Mouse (Mus musculus) cortical plate, adult 2 months (tissue): ENCODE results near the gene Gm17332.

Source experiments
- CTCF ChIP-seq: fragments of 200-500 bp; IDR thresholded peaks from 2 replicates; pipeline ENCODE4 v1.5.1; 2011; ENCODE audit warnings: mild to moderate bottlenecking, control low read depth, low read length; ENCODE audit not compliant: insufficient read depth; ENCODE audit errors: extremely low read depth
- POLR2A ChIP-seq: fragments of 200-500 bp; IDR thresholded peaks from 2 replicates; pipeline ENCODE4 v1.6.1; 2011; ENCODE audit warnings: mild to moderate bottlenecking, low read length, control low read depth; ENCODE audit not compliant: insufficient read depth; ENCODE audit errors: extremely low read depth

DNA sequence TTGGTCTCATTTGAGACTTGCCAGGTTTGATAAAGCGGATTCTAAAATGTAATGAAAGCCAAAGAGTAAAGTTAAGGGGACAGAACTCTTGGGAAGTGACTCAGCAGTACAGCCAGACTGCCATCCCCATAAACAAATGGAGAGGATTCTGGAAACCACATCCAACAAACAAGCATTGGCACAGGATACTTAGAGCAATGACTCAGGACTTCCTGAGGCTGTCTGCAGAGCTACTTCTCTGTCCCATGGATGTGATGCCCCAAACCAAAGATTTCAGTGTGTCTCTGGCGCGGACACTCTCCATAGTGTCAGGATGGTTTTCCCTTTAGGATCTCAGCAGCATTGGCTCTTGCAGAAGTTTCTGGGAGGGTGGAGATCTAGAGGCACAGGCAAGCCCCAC, 25.2 kb downstream of the Gm17332 start:
- TF ChIP-seq CTCF, result no peak
- TF ChIP-seq POLR2A, result no peak
